Mouse (Mus musculus) heart, postnatal 0 days (tissue): ENCODE results near the gene Gm20538.

Experiments
- CTCF ChIP-seq: IDR thresholded peaks from 2 replicates; pipeline ENCODE4 v1.5.1; 2016; ENCODE audit warnings: antibody characterized with exemption, control low read depth, low read depth
- EP300 ChIP-seq: IDR thresholded peaks from 2 replicates; pipeline ENCODE4 v1.6.1; 2016; ENCODE audit warnings: antibody characterized with exemption, low read depth

DNA sequence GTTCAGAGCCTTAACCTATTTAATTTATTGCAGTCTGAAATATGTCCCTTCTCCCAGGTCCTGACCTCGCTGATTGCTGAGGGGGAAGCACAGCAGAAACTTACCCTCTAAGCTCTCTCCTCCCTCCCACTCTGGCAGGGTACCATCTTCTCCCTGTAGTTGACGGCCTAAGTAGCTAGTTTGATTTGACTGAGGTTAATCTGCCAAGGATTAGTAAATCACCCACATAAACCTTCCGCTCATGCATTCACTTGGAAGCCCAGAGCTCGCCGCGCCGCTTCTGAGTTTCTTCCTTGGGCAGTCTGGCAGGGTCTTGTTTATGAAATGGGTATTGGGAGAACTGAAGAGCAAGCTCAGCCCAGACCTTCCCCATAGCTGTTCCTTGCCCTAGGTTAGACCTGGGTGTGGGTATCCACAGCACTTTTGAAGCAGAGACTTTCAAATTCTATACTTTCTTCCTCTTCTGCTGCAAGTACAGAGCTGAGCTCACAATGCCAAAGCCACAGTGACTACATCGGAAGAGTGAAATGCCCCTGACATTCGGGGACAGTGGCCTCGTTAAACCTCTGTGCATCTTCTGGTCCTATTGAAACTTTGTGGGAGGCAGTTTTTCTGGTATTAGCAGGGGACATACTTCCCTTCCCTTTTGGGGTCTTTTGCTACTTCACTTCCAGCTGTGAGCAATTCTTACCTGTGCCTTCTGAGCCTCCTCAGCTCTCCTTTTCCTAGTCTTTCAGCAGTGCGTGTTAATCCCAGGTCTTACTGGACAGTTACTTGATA is 39.4 kb downstream of the Gm20538 start:
- TF ChIP-seq CTCF, result no peak
- TF ChIP-seq EP300, result no peak
